Mouse (Mus musculus) CD4-positive, CD25-positive, alpha-beta regulatory T cell, adult 4 months (primary cell): ENCODE results near the gene Ppp5c. TPM values are rescaled to one million over a fixed set of nuclear protein-coding genes. Genes with fewer than 3 reads are reported as not detected.

Experiments
- ATAC-seq: one replicate; pipeline ENCODE4 v1.8.0; 2017
- polyA plus RNA-seq, 2 experiments: library from polyadenylated mRNA; unstranded; fragments of 100-300 nt; shearing (Covaris generic); gene quantifications; one replicate each; pipeline ENCODE4 v1.2.1; 2017

The Ppp5c gene
- polyA plus RNA-seq, 2 experiments from 2014 or later: 56.6 to 76.0 TPM

DNA sequence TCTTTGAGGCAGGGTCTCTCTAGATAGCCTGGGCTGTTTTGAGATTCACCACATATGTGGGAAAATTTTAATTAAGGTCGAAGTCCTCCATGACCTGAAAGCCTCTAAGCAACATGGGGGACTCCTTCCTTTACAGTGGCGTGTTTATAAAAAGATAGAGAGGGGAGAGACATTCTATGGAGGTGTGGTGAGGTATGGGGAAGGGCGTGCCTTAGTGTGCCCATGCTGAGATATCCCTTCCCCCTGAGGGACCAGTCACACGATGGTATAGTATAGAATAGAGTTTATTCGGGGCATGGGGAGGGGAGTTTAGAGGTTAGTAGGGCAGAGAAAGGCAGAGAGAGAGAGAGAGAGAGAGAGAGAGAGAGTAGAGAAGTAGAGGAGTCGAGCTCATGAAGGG is 49.6 kb downstream of the Ppp5c start:
- ATAC-seq: no peak

DNA sequence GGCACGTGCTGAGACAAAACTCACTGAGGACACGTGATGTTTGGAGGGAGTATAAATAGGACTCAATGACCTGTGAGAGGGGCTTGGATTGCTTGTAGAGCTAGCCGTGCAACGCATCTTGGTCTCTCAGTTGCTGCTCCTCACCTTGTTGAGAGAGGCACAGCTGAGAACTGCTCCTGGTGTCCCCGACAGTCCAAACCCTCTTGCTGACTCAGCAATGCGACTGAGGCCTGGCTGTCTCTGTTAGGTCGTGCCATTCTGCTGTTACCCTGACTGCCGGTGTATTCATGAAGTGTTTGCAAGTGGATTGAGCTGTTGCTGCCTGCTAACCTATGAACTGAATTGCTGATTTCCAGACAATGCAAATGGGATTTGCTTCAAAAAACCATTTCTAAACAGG is 51.4 kb downstream of the Ppp5c start:
- no peak for ATAC-seq

DNA sequence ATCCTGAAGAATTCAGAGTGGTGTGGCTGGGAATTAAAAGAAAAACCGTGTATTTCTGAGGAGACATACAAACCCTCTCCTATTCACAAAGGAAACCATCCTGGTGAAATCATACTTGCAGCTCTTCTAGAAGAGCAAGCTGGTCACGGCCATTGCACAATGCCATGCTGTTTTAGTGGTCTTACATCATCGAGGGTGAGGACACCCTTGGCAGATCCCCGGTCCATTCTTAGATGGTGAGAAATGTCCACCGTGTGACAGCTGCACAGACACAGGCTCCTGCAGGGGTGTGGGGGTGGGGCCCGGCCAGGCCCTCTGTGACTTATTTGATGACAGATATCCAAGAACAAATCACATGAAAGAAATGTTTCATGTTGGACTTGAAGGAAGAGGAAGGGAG is 53.7 kb downstream of the Ppp5c start:
- no peak for ATAC-seq

DNA sequence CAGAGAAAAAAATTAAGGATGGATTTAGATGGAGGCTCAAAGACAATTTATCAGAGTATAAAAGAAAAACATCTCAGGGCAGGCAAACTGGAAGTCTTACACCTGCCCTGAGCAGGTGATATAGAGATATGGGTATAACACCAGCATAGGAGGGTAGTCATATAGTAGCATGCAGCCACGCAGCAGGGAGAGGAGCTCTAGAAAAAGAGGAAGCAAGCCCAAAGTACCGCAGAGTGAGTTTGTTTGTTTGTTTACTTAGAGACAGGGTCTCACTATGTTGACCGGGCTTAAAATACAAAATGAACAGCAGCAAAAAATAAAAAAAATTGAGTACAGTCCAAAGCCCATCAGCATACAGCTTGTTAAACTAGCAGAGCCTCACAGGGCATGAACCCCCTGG is 56.6 kb downstream of the Ppp5c start:
- ATAC-seq: no peak

DNA sequence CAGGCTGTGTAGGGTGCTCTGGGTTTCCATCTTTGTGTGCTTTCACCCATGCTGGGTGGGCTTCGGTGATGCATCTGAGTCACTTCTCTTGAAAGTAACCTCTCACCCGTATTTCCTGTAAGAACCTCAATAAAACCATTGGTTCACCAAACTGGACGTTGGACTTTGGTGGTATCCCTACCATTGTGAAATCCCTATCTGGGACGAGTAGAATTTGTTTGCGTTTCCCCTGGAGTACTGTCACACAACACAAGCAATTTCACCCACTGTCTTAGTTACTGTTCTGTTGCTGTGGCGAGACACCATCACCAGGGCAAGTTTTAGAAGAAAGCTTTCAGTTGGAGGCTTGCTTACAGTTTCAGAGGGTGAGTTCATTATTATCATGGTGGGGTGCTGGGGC is 59.3 kb downstream of the Ppp5c start:
- ATAC-seq: no peak

DNA sequence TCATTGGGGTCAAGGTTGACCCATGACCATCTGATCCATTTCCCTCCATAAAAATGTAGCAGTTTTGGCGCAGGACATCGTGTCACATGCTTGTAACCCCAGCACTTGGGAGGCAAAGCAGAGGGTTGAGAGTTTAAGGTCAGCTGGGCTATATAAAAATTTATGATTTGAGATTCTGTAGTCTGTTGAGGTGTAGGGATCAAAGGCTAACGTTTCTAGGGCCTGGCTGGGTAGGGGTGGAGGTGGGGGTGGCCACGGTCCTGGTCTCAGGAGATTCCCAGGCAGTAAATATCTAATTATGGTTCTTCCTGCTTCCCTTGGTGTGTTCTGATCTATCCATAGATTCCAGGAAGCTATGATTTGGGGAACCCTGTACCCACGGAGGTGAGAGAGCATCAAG is 66.0 kb downstream of the Ppp5c start:
- ATAC-seq: no peak

DNA sequence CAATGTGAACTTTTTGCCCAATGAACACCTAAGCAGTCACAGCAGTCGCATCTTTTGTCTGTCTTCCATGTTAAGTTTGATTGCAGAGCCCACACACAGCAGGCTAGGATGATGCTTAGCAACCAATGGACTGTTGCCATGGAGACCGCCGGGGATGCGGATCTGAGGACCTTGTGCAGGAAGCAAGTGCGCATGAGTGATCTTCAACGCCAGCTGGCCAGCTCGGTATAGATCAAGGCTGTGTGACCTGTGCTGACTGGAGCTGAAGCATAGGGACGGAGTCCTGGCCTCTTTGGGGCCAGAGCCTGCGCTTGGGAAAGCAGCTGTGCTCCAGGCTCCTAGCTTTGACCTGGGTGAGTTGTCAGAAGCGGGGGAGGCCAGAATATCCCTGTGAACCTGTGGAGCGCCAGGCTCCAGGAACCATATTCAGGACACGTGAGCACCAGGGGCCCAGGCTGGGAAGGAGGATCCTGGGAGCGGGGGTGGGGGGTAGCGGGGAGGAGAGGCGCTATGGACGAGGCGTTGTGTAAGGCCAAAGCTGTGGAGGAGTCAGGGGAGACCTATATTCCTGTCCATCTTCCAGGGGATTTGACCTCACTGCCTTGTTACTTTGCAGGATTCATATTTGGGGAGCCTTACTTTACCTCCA is 68.1 kb downstream of the Ppp5c start, which contains the start of gene Pnmal1:
TSS of gene Pnmal1 (plus strand) at position 141 of the 649 bp plus-strand sequence.
- ATAC-seq: no peak

DNA sequence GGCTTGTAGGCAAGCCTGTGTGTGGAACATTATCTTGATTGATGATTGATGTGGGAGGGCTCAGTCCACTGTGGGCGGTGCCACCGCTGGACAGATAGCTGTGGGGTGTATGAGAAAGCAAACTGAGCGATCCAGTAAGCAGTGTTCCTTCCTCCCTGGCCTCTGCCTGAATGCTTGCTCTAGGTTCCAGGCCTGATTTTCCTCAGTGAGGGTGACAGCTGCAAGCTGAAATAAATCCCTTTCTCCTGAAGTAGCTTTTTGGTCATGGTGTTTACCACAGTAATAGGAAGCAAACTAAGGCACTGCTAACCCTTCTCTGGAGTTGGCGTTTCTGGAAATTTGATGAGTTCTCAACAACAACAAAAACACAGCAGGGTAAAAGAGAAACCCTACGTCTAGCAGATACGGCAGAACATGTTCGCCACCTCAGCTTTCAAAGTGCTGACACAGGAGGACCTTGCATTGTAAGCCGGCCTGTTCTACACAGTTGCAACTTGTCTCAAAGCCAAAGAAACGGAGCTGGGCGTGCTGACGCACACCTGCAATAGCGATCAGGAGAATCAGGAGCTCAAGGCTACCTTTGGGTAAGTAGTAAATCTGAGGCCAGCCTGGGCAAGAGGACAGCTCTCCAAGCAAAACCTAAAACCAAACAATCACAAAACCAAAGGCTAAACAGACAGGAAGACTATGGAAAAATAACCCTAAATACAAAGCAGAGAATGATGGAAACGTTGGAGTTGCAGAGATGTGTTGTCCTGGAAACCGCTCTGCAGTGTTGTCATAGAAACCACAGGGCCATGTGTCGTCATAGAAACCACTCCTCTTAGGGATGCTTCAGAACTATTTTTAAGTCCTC is 71.1 kb downstream of the Ppp5c start:
- ATAC-seq: no peak

DNA sequence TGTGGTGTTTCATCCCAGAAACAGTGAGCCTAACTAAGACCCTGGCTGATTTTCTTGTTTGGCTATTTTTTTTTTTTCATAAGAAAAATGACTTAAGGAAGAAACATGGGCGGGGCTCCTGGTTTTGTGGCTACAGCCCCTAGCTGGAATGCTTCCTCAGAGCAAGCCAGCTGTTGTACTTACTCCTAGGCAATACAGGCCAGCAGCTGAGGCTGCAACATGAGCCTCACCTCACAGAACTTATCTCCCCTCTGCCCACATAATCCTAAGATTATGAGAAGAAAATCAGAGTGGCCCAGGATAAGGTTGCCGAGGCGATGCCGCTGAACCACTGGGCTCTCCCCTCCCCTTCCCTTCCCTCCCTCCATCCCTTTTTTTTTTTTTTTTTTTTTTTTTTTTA is 72.0 kb downstream of the Ppp5c start:
- no peak for ATAC-seq

Other genes starting within 250 kb of the Ppp5c start
- 100 to 1,000 TPM; 142 to 182 TPM for gene Slc1a5, start 246.6 kb downstream of the Ppp5c start, polyA plus RNA-seq
- gene Strn4, start 212.0 kb downstream of the Ppp5c start, polyA plus RNA-seq: 10 to 100 TPM; 19.2 TPM
- 10 to 100 TPM in 1 of 2 experiments, 1 to 10 TPM in 1; 6.8 to 11.2 TPM for gene Fkrp, start 211.2 kb downstream of the Ppp5c start, polyA plus RNA-seq
- 10 to 100 TPM; 57.3 to 60.0 TPM for gene Prkd2, start 185.0 kb downstream of the Ppp5c start, polyA plus RNA-seq
- not detected for gene Dact3, start 152.6 kb downstream of the Ppp5c start, polyA plus RNA-seq
- not detected for gene Gng8, start 136.1 kb downstream of the Ppp5c start, polyA plus RNA-seq
- 10 to 100 TPM in 1 of 2 experiments, 1 to 10 TPM in 1; 7.9 to 10.2 TPM for gene Ptgir, start 121.4 kb downstream of the Ppp5c start, polyA plus RNA-seq
- 100 to 1,000 TPM in 1 of 2 experiments, 10 to 100 TPM in 1; 48.5 to 103 TPM for gene Calm3, start 103.8 kb downstream of the Ppp5c start, polyA plus RNA-seq
- not detected for gene Pnmal2, start 83.2 kb downstream of the Ppp5c start, polyA plus RNA-seq
- not detected for gene Pnmal1, start 68.2 kb downstream of the Ppp5c start, polyA plus RNA-seq
- 1 to 10 TPM; 4.8 to 4.9 TPM for gene Gm42372, start 44.8 kb downstream of the Ppp5c start, polyA plus RNA-seq
- gene Ccdc8, start 35.2 kb downstream of the Ppp5c start, polyA plus RNA-seq: under 1 TPM in 1 of 2 experiments, not detected in 1; 0.20 TPM
- gene Hif3a, start 34.5 kb upstream of the Ppp5c start, polyA plus RNA-seq: under 1 TPM; 0.60 to 0.91 TPM
- gene Psg16, start 46.1 kb upstream of the Ppp5c start, polyA plus RNA-seq: 1 to 10 TPM in 1 of 2 experiments, under 1 TPM in 1; 0.13 to 1.4 TPM
- not detected for gene Ceacam3, start 122.4 kb upstream of the Ppp5c start, polyA plus RNA-seq
- gene Psg29, start 175.6 kb upstream of the Ppp5c start, polyA plus RNA-seq: not detected